Mouse (Mus musculus) forebrain, postnatal 0 days (tissue): ENCODE data around the gene Gdpd1. TPM values are rescaled to one million over a fixed set of nuclear protein-coding genes. Genes with fewer than 3 reads are reported as not detected.

Source experiments
- ATAC-seq: fragments of 200-750 bp; cut with Nextera tagmentation; 2 replicates; pipeline ENCODE4 v1.8.0; 2017; ENCODE audit warnings: mild to moderate bottlenecking, moderate library complexity
- DNase-seq: peaks from one replicate; pipeline ENCODE4 v3.0.0-alpha.2; 2015
- H3K27ac ChIP-seq: fragments of 300-500 bp; sonication (generic); 2 replicates; pipeline ENCODE4 v1.5.1; 2014; ENCODE audit warnings: low read depth, mild to moderate bottlenecking, antibody characterized with exemption, low read length, moderate library complexity, mixed read lengths
- H3K27me3 ChIP-seq: fragments of 300-500 bp; sonication (generic); 2 replicates; pipeline ENCODE4 v1.6.1; 2014; ENCODE audit warnings: mild to moderate bottlenecking, low read length, mixed read lengths; ENCODE audit not compliant: insufficient read depth
- H3K36me3 ChIP-seq: fragments of 300-500 bp; sonication (generic); 2 replicates; pipeline ENCODE4 v1.6.1; 2014; ENCODE audit warnings: mild to moderate bottlenecking, moderate library complexity; ENCODE audit not compliant: insufficient read depth
- H3K4me1 ChIP-seq: fragments of 300-500 bp; sonication (generic); 2 replicates; pipeline ENCODE4 v1.6.1; 2014; ENCODE audit warnings: antibody characterized with exemption; ENCODE audit not compliant: insufficient read depth
- H3K4me2 ChIP-seq: fragments of 300-500 bp; sonication (generic); 2 replicates; pipeline ENCODE4 v1.6.1; 2014; ENCODE audit warnings: low read depth, mild to moderate bottlenecking, moderate library complexity
- H3K4me3 ChIP-seq: fragments of 300-500 bp; sonication (generic); 2 replicates; pipeline ENCODE4 v1.5.1; 2014; ENCODE audit warnings: low read depth, low read length, mixed read lengths
- H3K9ac ChIP-seq: fragments of 300-500 bp; sonication (generic); 2 replicates; pipeline ENCODE4 v1.6.1; 2014; ENCODE audit warnings: mild to moderate bottlenecking
- H3K9me3 ChIP-seq: fragments of 300-500 bp; sonication (generic); 2 replicates; pipeline ENCODE4 v1.6.1; 2016; ENCODE audit warnings: low read length
- CTCF ChIP-seq: sonication (generic); IDR thresholded peaks from 2 replicates; pipeline ENCODE4 v1.5.1; 2016; ENCODE audit warnings: antibody characterized with exemption, control low read depth, low read depth
- WGBS: fragments of 180-500 bp; shearing (Covaris S2); extraction: QIAGEN DNeasy Blood & Tissue Kit; methylation state at CpG from one replicate; pipeline ENCODE4 v1.1.7; 2014; 5-methylcytosine and 5-hydroxymethylcytosine counted together
- polyA plus RNA-seq: library from polyadenylated mRNA; unstranded; fragments of >200 nt; fragmentation: Nextera tagmentation; extraction: Ambion mirVana; gene quantifications from 2 replicates; pipeline ENCODE4 v1.2.1, GENCODE M21; 2015
- total RNA-seq: library from RNA; depleted of rRNA; stranded (reverse); fragments of >200 nt; gene quantifications from 2 replicates; pipeline ENCODE4 v1.2.3, GENCODE M21; 2014; rRNA removed

Gene Gdpd1
- 73.7 and 85.2 TPM in 2 replicates for total RNA-seq
- polyA plus RNA-seq, result 182 and 186 TPM in 2 replicates

DNA sequence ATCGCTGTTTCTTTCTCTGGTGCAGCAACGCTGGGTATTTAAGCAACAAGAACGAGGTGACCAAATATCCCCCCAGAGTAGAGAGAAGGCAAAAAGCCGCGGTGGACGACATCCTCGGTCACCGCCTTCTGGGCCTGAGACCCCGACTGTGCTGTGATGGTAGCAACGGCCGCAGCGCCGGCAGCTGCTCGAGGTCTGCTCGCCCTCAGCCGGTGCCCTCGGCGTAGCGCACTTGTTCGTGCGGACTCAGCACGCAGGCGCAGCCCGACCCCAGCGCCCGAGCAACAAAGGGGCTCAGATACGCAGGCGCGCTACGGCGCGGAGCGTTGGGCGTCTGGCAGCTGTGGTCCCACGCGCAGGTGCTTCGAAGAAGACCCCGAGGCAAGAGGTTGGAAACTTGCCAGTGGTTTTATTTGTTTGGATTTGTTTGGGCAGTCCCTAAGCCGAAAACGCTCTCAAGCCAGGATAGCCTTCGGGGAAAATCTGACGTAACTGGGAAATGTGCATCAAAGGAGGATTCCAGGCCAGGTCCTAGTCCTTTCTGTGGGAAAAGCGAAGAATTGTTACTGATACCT, at the start of gene Gdpd1:
Gene Gdpd1, minus strand, starts transcription at position 197 of the 575 bp plus-strand sequence.
- ATAC-seq (peak; percentile 98), DNase-seq (peak; percentile 97)
- peak; percentile 66 for TF ChIP-seq CTCF
- Histone ChIP-seq H3K9ac (peak within 1 kb of the TSS; percentile 95), H3K4me3 (peak within 1 kb of the TSS; percentile 76), H3K27ac (peak within 1 kb of the TSS; percentile 98), H3K9me3 (no peaks in the 10 kb centered on the region), H3K4me1 (peaks cover 20% of the 10 kb centered on the region), H3K27me3 (no peaks in the 10 kb centered on the region), H3K4me2 (peak within 1 kb of the TSS; percentile 59), H3K36me3 (peaks cover 16% of the 10 kb centered on the region)
- under 1% methylated on average over 43 of the region's 43 CpGs for WGBS

DNA sequence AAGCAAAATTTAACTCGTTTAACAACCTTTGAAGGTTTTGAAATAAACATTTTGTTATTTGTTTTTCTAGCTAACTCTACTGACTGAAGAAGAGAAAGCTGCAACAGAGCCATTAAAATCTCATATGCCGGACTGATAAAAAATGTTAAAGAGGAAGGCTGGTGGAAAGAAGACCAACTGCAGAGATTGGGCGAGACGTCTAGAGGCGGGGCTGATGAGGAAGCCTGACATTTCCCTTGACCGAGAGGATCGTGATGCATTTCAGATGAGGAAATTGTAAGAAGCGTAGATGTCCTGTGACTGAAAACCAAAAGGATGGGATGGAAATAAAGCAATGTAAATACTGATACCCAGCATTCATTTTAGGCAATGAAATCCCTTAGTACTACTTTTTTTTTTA, 48.0 kb upstream of the Gdpd1 start:
- H3K4me1 ChIP-seq, result no peaks in the 10 kb centered on the region
- no peaks in the 10 kb centered on the region for H3K27me3 ChIP-seq
- H3K9ac ChIP-seq, result no peak overlapping the region
- H3K4me2 ChIP-seq, result no peak overlapping the region
- DNase-seq (no peak), ATAC-seq (no peak)
- H3K36me3 ChIP-seq, result peaks cover 30% of the 10 kb centered on the region
- no peak overlapping the region for H3K27ac ChIP-seq
- H3K9me3 ChIP-seq, result no peaks in the 10 kb centered on the region
- TF ChIP-seq CTCF, result no peak
- WGBS, result 71% methylated on average over 8 of the region's 8 CpGs
- H3K4me3 ChIP-seq, result no peak overlapping the region

DNA sequence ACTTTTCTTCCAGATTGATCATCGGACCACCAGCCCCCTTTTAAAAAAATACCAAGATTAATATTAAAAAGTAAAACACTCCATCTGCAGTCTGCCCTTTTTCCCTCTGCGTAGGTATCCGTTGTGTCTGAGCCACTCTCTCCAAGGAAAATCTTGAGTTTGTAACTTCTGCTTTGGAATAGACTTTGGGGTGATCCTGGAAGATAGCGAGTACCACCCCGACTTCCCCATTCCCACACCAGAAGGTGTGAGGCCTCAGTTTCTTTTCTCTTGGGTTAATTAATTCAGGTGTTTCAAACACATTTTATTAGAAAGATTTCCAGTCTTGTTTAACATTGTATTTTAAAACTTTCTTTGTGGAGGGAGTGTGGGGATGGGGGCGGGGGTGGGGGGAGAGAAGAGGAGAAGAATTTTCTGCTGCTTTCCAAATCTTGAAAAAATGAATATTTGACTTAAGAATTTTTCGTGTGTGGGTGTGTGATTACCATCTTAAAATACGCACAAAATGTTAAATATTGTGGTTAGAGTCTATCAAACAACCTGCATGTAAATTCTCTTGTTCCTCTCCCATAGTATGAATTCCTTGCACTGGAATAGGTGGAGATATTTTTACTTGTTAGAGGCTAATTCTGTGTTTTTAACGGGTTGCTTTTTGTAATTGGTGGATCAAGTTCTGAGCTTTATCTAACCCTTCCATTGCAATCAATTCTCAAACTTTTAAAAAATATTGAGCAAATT, 36.5 kb upstream of the Gdpd1 start:
- 3% methylated on average over 9 of the region's 9 CpGs for WGBS
- no peak for TF ChIP-seq CTCF
- DNase-seq (no peak), ATAC-seq (no peak)
- Histone ChIP-seq H3K9ac (peak overlapping the region; percentile 81), H3K4me2 (peak overlapping the region; percentile 66), H3K27ac (peak overlapping the region; percentile 93), H3K9me3 (no peaks in the 10 kb centered on the region), H3K36me3 (peaks cover 6% of the 10 kb centered on the region; the same call in 1 of the 2 replicates), H3K27me3 (no peaks in the 10 kb centered on the region), H3K4me1 (0 out of 2 replicates have a peak, but pooled peaks cover 4% of the 10 kb centered on the region), H3K4me3 (peak overlapping the region; percentile 70)

DNA sequence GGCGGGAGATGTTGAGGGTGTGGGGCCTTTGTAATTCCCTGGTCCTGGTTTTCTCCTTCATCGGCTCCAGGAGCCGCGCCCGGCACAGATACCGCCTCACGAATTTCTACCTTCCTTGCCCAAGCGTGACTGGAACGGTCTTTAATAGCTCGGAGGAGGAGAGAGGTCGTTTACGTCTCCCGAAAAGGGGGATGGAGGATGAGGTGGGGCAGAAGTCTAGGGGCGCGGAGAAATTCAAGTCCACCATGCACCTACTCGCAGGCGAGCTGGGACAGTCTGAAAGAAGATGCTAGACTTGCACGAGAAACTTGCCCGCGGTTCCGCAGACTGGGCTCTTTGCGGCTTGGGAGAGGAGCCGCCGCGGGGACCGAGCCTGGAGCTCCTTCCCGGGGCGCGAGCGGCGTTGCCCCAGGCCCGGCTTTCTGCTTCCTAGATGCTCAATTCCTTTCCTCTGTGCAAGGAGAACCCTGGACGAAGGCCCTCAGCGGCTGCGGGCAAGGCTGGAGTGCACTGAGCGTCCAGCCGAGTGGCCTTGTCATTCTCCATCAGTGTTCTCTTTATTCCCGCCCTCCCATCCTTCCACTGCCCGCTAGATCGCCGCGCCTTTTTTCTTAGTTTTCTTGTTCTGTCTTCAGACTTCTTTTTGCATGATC, 35.8 kb upstream of the Gdpd1 start:
- no peak for DNase-seq
- Histone ChIP-seq H3K4me1 (0 out of 2 replicates have a peak, but pooled peaks cover 4% of the 10 kb centered on the region), H3K9ac (peak overlapping the region; percentile 81), H3K4me3 (peak overlapping the region; percentile 70), H3K27ac (peak overlapping the region; percentile 93), H3K36me3 (0 out of 2 replicates have a peak, but pooled peaks cover under 1% of the 10 kb centered on the region), H3K9me3 (no peaks in the 10 kb centered on the region), H3K4me2 (peak overlapping the region; percentile 66), H3K27me3 (no peaks in the 10 kb centered on the region)
- WGBS, result under 1% methylated on average over 42 of the region's 42 CpGs
- ATAC-seq, result no peak
- TF ChIP-seq CTCF, result no peak

DNA sequence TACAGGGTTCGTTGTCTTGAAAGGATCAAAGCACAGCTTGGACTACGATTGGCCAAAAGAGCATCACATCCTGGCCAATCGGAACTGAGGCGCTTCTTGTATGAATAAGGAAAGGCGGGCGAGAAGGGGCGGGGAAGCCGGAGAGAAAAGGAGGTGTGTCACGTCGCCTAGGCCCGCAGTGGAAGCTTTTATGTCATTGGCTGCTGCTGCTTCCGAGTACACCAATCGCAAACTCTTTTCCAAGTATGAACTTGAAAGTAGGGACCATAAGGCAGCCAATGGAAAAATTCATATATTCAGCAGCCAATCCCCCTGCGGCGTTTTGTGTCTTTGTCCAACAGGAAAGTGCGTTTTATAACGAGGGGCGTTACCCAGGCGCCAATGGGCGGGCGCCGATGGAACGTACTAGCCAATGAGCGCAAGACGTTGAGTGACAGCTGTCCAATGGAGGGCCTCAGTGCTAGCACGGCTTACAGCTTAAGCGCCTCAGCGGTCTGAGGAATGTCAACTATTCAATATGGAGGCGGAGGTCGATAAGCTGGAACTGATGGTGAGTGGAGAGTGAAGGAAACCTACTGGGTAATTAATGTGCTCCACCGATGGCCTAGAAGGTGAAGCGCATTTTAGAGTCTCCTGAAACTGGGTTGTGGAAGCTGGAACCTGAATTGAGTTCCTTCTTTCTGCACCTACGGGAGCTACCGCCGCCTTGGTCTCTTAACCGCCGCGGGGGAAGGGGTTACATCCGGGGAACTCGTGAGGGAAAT, 35.1 kb upstream of the Gdpd1 start, which contains the start of gene Ska2:
Gene Ska2, plus strand, starts transcription at position 480 of the 764 bp plus-strand sequence.
- H3K27me3 ChIP-seq, result no peaks in the 10 kb centered on the region
- ATAC-seq (peak; percentile 98), DNase-seq (peak; percentile 100)
- H3K4me1 ChIP-seq, result 0 out of 2 replicates have a peak, but pooled peaks cover 4% of the 10 kb centered on the region
- H3K4me3 ChIP-seq, result peak within 1 kb of the TSS; percentile 70
- H3K9me3 ChIP-seq, result no peaks in the 10 kb centered on the region
- H3K4me2 ChIP-seq, result peak within 1 kb of the TSS; percentile 66
- no peak for TF ChIP-seq CTCF
- peak within 1 kb of the TSS; percentile 93 for H3K27ac ChIP-seq
- 1% methylated on average over 40 of the region's 40 CpGs for WGBS
- H3K36me3 ChIP-seq, result no peaks in the 10 kb centered on the region
- peak within 1 kb of the TSS; percentile 81 for H3K9ac ChIP-seq

DNA sequence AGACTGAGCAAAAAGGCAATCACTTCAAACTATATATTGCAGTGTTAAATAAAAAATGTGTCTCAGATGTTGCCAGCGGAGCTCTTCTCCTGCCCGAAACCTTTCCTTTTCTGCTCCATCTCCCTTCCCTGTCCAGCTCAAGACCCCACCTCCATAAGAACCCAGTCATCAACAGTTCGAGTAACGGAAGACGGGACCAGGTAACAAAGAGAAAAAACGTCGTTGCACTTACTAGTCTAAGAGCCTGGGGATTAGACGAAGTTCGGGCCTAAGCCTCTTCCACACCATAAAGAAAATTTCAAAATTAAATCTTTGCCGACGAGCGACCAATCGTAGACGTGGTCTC, 34.5 kb upstream of the Gdpd1 start, which contains the start of gene Prr11:
Gene Prr11, minus strand, starts transcription at position 300 of the 346 bp plus-strand sequence.
- peak within 1 kb of the TSS; percentile 81 for H3K9ac ChIP-seq
- ATAC-seq (no peak), DNase-seq (no peak)
- TF ChIP-seq CTCF, result no peak
- no peaks in the 10 kb centered on the region for H3K36me3 ChIP-seq
- H3K4me2 ChIP-seq, result peak within 1 kb of the TSS; percentile 66
- no peaks in the 10 kb centered on the region for H3K27me3 ChIP-seq
- WGBS, result under 1% methylated on average over 14 of the region's 14 CpGs
- H3K9me3 ChIP-seq, result no peaks in the 10 kb centered on the region
- H3K4me3 ChIP-seq, result peak within 1 kb of the TSS; percentile 70
- H3K4me1 ChIP-seq, result 0 out of 2 replicates have a peak, but pooled peaks cover 4% of the 10 kb centered on the region
- peak within 1 kb of the TSS; percentile 93 for H3K27ac ChIP-seq
